Mouse (Mus musculus) neural tube, embryonic 11.5 days (tissue): ENCODE results near the gene Prkra. TPM values are rescaled to one million over a fixed set of nuclear protein-coding genes. Genes with fewer than 3 reads are reported as not detected.

Experiments used
- ATAC-seq: fragments of 200-750 bp; cut with Nextera tagmentation; 2 replicates; pipeline ENCODE4 v1.8.0; 2017; ENCODE audit warnings: moderate number of reproducible peaks, mild to moderate bottlenecking, moderate TSS enrichment, moderate library complexity; ENCODE audit not compliant: insufficient read depth, low FRiP score, low TSS enrichment
- DNase-seq: peaks from one replicate; pipeline ENCODE4 v3.0.0-alpha.2; 2015; ENCODE audit warnings: low spot score
- H3K27ac ChIP-seq: fragments of 300-500 bp; sonication (generic); 2 replicates; pipeline ENCODE4 v1.5.1; 2014; ENCODE audit warnings: low read depth, mild to moderate bottlenecking, low read length
- H3K27me3 ChIP-seq: fragments of 300-500 bp; sonication (generic); 2 replicates; pipeline ENCODE4 v1.6.1; 2014; ENCODE audit warnings: mild to moderate bottlenecking, low read length, mixed read lengths; ENCODE audit not compliant: control insufficient read depth, insufficient read depth
- H3K36me3 ChIP-seq: fragments of 300-500 bp; sonication (generic); 2 replicates; pipeline ENCODE4 v1.6.1; 2014; ENCODE audit warnings: mild to moderate bottlenecking, low read length, moderate library complexity, mixed read lengths; ENCODE audit not compliant: control insufficient read depth, insufficient read depth
- H3K4me1 ChIP-seq: fragments of 300-500 bp; sonication (generic); 2 replicates; pipeline ENCODE4 v1.6.1; 2014; ENCODE audit warnings: low read length, mixed read lengths; ENCODE audit not compliant: control insufficient read depth, insufficient read depth
- H3K4me2 ChIP-seq: fragments of 300-500 bp; sonication (generic); 2 replicates; pipeline ENCODE4 v1.6.1; 2014; ENCODE audit warnings: low read depth, mild to moderate bottlenecking, moderate library complexity
- H3K4me3 ChIP-seq: fragments of 300-500 bp; sonication (generic); 2 replicates; pipeline ENCODE4 v1.5.1; 2014; ENCODE audit warnings: low read depth, low read length
- H3K9ac ChIP-seq: fragments of 300-500 bp; sonication (generic); 2 replicates; pipeline ENCODE4 v1.6.1; 2014; ENCODE audit warnings: mild to moderate bottlenecking, low read length
- H3K9me3 ChIP-seq: fragments of 300-500 bp; sonication (generic); 2 replicates; pipeline ENCODE4 v1.6.1; 2016; ENCODE audit warnings: low read length; ENCODE audit not compliant: control insufficient read depth
- WGBS: fragments of 180-500 bp; shearing (Covaris S2); extraction: QIAGEN DNeasy Blood & Tissue Kit; methylation state at CpG from one replicate; pipeline ENCODE4 v1.1.7; 2014; 5-methylcytosine and 5-hydroxymethylcytosine counted together
- polyA plus RNA-seq: library from polyadenylated mRNA; unstranded; fragments of >200 nt; fragmentation: Nextera tagmentation; extraction: Ambion mirVana; gene quantifications from 2 replicates; pipeline ENCODE4 v1.2.1, GENCODE M21; 2014

Prkra gene
- polyA plus RNA-seq, 1 experiment from 2014 or later = 88.6 TPM

- H3K27me3 ChIP-seq = no peaks in the 10 kb centered on the region
- 53% methylated on average over 13 of the region's 13 CpGs for WGBS
- no peaks in the 10 kb centered on the region for H3K36me3 ChIP-seq
- peaks cover 10% of the 10 kb centered on the region for H3K4me1 ChIP-seq
- H3K9me3 ChIP-seq = no peaks in the 10 kb centered on the region
- DNase-seq (no peak), ATAC-seq (no peak)
- H3K4me3 ChIP-seq = peak overlapping the region; percentile 81
- H3K9ac ChIP-seq = peak overlapping the region; percentile 33; the same call in 1 of the 2 replicates
- peak overlapping the region; percentile 46 for H3K4me2 ChIP-seq
- H3K27ac ChIP-seq = no peak overlapping the region
Measured at GRCm38 (mm10) chr2:76676401-76677226, 28.8 kb upstream of the Prkra start.

- Histone ChIP-seq H3K4me1 (peaks cover 10% of the 10 kb centered on the region), H3K4me2 (peak overlapping the region; percentile 46), H3K27ac (no peak overlapping the region), H3K9ac (peak overlapping the region; percentile 87), H3K9me3 (no peaks in the 10 kb centered on the region), H3K36me3 (no peaks in the 10 kb centered on the region), H3K4me3 (peak overlapping the region; percentile 81), H3K27me3 (no peaks in the 10 kb centered on the region)
- DNase-seq (no peak), ATAC-seq (no peak)
- WGBS = 6% methylated on average over 4 of the region's 4 CpGs
Measured at GRCm38 (mm10) chr2:76675949-76676348, 28.1 kb upstream of the Prkra start.

DNA sequence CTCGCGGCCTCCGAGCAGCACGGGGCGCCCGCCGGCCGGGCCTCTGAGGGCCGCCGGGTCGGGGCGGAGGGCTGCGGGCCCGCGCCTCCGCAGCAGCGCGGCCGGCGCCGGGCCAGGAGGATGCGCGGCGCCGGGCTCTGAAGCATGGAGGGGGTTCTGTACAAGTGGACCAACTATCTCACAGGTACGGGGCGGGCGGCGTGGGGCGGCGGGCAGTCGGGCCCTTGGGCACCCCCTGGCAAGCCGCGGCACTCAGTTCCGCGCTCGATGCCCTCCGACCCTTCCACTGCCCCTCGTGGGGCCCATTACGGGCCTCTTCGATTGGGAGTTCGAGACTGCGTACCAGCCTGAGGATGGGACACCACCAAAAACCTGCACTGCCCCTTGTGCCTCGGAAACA, 27.6 kb upstream of the Prkra start:
- peaks cover 10% of the 10 kb centered on the region for H3K4me1 ChIP-seq
- 1% methylated on average over 38 of the region's 44 CpGs for WGBS
- H3K27me3 ChIP-seq = no peaks in the 10 kb centered on the region
- peak overlapping the region; percentile 87 for H3K9ac ChIP-seq
- peak overlapping the region; percentile 46 for H3K4me2 ChIP-seq
- H3K36me3 ChIP-seq = no peaks in the 10 kb centered on the region
- H3K9me3 ChIP-seq = no peaks in the 10 kb centered on the region
- peak; percentile 49 for ATAC-seq
- DNase-seq = peak; percentile 59
- peak overlapping the region; percentile 81 for H3K4me3 ChIP-seq
- H3K27ac ChIP-seq = peak overlapping the region; percentile 72

- H3K36me3 ChIP-seq = no peaks in the 10 kb centered on the region
- H3K4me1 ChIP-seq = peaks cover 10% of the 10 kb centered on the region
- no peaks in the 10 kb centered on the region for H3K27me3 ChIP-seq
- no peaks in the 10 kb centered on the region for H3K9me3 ChIP-seq
- H3K4me3 ChIP-seq = peak within 1 kb of the TSS; percentile 81
- H3K4me2 ChIP-seq = peak within 1 kb of the TSS; percentile 46
- H3K27ac ChIP-seq = peak within 1 kb of the TSS; percentile 72
- peak; percentile 83 for DNase-seq
- ATAC-seq = peak; percentile 52
- H3K9ac ChIP-seq = peak within 1 kb of the TSS; percentile 87
- 7% methylated on average over 31 of the region's 52 CpGs for WGBS
Measured at GRCm38 (mm10) chr2:76674725-76675427, 27.1 kb upstream of the Prkra start, which contains the start of gene Plekha3. Gene Plekha3 (plus strand): TSS chr2:76675281.

- 36% methylated on average over 7 of the region's 7 CpGs for WGBS
- no peak overlapping the region for H3K9ac ChIP-seq
Measured at GRCm38 (mm10) chr2:76673472-76674081, 25.8 kb upstream of the Prkra start.

GRCm38 (mm10) chr2:76672966-76673392, 25.2 kb upstream of the Prkra start, which contains the start of gene Fkbp7:
Gene Fkbp7 (minus strand): TSS chr2:76673116.
- no peaks in the 10 kb centered on the region for H3K9me3 ChIP-seq
- no peaks in the 10 kb centered on the region for H3K27me3 ChIP-seq
- no peaks in the 10 kb centered on the region for H3K36me3 ChIP-seq
- peak within 1 kb of the TSS; percentile 47; the same call in 1 of the 2 replicates for H3K27ac ChIP-seq
- DNase-seq (peak; percentile 96), ATAC-seq (peak; percentile 92)
- H3K4me3 ChIP-seq = peak within 1 kb of the TSS; percentile 34
- peak within 1 kb of the TSS; percentile 47 for H3K4me2 ChIP-seq
- H3K9ac ChIP-seq = peak within 1 kb of the TSS; percentile 59
- H3K4me1 ChIP-seq = peaks cover 10% of the 10 kb centered on the region
- under 1% methylated on average over 17 of the region's 17 CpGs for WGBS

More at GRCm38 (mm10) chr2:76673472-76674081, 25.8 kb upstream of the Prkra start:
- Histone ChIP-seq H3K27ac (no peak overlapping the region), H3K9me3 (no peaks in the 10 kb centered on the region), H3K4me1 (peaks cover 10% of the 10 kb centered on the region), H3K4me3 (peak overlapping the region; percentile 34; the same call in 1 of the 2 replicates), H3K36me3 (no peaks in the 10 kb centered on the region), H3K4me2 (peak overlapping the region; percentile 47; the same call in 1 of the 2 replicates), H3K27me3 (no peaks in the 10 kb centered on the region)
- ATAC-seq (no peak), DNase-seq (peak; percentile 53)

GRCm38 (mm10) chr2:76672134-76672745, 24.4 kb upstream of the Prkra start:
- WGBS = 43% methylated on average over 9 of the region's 9 CpGs
- H3K9me3 ChIP-seq = no peaks in the 10 kb centered on the region
- peak overlapping the region; percentile 47 for H3K4me2 ChIP-seq
- peaks cover 10% of the 10 kb centered on the region for H3K4me1 ChIP-seq
- H3K9ac ChIP-seq = peak overlapping the region; percentile 59
- DNase-seq (no peak), ATAC-seq (no peak)
- H3K4me3 ChIP-seq = peak overlapping the region; percentile 34
- peak overlapping the region; percentile 47; the same call in 1 of the 2 replicates for H3K27ac ChIP-seq
- H3K36me3 ChIP-seq = no peaks in the 10 kb centered on the region
- H3K27me3 ChIP-seq = no peaks in the 10 kb centered on the region

- Histone ChIP-seq H3K4me2 (peak overlapping the region; percentile 47), H3K9ac (peak overlapping the region; percentile 59; the same call in 1 of the 2 replicates), H3K27ac (no peak overlapping the region), H3K9me3 (no peaks in the 10 kb centered on the region), H3K27me3 (no peaks in the 10 kb centered on the region), H3K4me1 (peaks cover 8% of the 10 kb centered on the region), H3K36me3 (no peaks in the 10 kb centered on the region), H3K4me3 (peak overlapping the region; percentile 34; the same call in 1 of the 2 replicates)
- 90% methylated on average over 6 of the region's 6 CpGs for WGBS
- ATAC-seq (no peak), DNase-seq (no peak)
Measured at GRCm38 (mm10) chr2:76671641-76672040, 23.8 kb upstream of the Prkra start.
